Mouse (Mus musculus) stomach, embryonic 14.5 days (tissue): ENCODE measurements around the gene H2afx. TPM values are rescaled to one million over a fixed set of nuclear protein-coding genes. Genes with fewer than 3 reads are reported as not detected.
"Not testable (repeated sequence)": the region's sequence is repeated elsewhere in the genome, so short reads cannot be mapped to it uniquely, and the experiment has no call there.

Experiments
- ATAC-seq: fragments of 200-750 bp; cut with Nextera tagmentation; 2 replicates; pipeline ENCODE4 v1.8.0; 2017; ENCODE audit warnings: low read depth, moderate TSS enrichment; ENCODE audit not compliant: insufficient number of reproducible peaks, insufficient read depth, low FRiP score
- H3K27ac ChIP-seq: fragments of 300-500 bp; sonication (generic); 2 replicates; pipeline ENCODE4 v1.5.1; 2014; ENCODE audit warnings: mild to moderate bottlenecking, low read length, moderate library complexity, mixed read lengths
- H3K27me3 ChIP-seq: fragments of 300-500 bp; sonication (generic); 2 replicates; pipeline ENCODE4 v1.6.1; 2014; ENCODE audit warnings: low read length, control low read depth, mixed read lengths; ENCODE audit not compliant: control insufficient read depth, insufficient read depth
- H3K36me3 ChIP-seq: fragments of 300-500 bp; sonication (generic); 2 replicates; pipeline ENCODE4 v1.6.1; 2014; ENCODE audit warnings: mild to moderate bottlenecking, control low read depth, low read length, moderate library complexity, mixed read lengths; ENCODE audit not compliant: control insufficient read depth, insufficient read depth
- H3K4me1 ChIP-seq: fragments of 300-500 bp; sonication (generic); 2 replicates; pipeline ENCODE4 v1.6.1; 2014; ENCODE audit warnings: low read length, control low read depth, mixed read lengths; ENCODE audit not compliant: control insufficient read depth, insufficient read depth
- H3K4me2 ChIP-seq: fragments of 300-500 bp; sonication (generic); replicated peaks from 2 replicates; pipeline ENCODE4 v1.6.1; 2014; ENCODE audit warnings: low read depth, low read length, control low read depth
- H3K4me3 ChIP-seq: fragments of 300-500 bp; sonication (generic); 2 replicates; pipeline ENCODE4 v1.5.1; 2014; ENCODE audit warnings: low read depth, low read length, control low read depth
- H3K9ac ChIP-seq: fragments of 300-500 bp; sonication (generic); replicated peaks from 2 replicates; pipeline ENCODE4 v1.6.1; 2014; ENCODE audit warnings: low read depth, mild to moderate bottlenecking, control low read depth, low read length, moderate library complexity, mixed read lengths
- H3K9me3 ChIP-seq: fragments of 300-500 bp; sonication (generic); 2 replicates; pipeline ENCODE4 v1.6.1; 2016; ENCODE audit warnings: low read depth, low read length, control low read depth; ENCODE audit not compliant: control insufficient read depth
- WGBS: fragments of 180-500 bp; shearing (Covaris S2); extraction: QIAGEN DNeasy Blood & Tissue Kit; methylation state at CpG from one replicate; pipeline ENCODE4 v1.1.7; 2014; 5-methylcytosine and 5-hydroxymethylcytosine counted together
- polyA plus RNA-seq: library from polyadenylated mRNA; unstranded; fragments of >200 nt; fragmentation: Nextera tagmentation; extraction: Ambion mirVana; gene quantifications from 2 replicates; pipeline ENCODE4 v1.2.1, GENCODE M21; 2014

Gene H2afx
- polyA plus RNA-seq, 1 experiment from 2014 or later, result 335 TPM

DNA sequence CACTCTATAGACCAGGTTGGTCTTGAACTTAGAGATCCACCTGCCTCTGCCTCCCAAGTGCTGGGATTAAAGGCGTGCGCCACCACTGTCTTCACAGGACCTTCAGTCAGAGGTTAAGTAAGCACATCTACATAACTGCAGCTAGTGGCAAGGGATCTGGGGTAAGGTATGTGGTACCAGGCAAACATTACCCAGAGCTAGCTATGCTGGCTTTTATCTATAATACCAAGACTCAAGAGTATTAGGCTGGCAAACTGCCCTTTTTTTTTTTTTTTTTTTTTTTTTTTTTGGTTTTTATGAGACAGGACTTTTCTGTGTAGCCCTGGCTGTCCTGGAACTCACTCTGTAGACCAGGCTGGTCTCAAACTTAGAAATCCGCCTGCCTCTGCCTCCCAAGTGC lies 34.5 kb upstream of the H2afx start:
- peaks cover 64% of the 10 kb centered on the region for H3K36me3 ChIP-seq
- not testable (repeated sequence) for H3K4me1 ChIP-seq, H3K4me3 ChIP-seq, H3K27ac ChIP-seq, H3K27me3 ChIP-seq, H3K9me3 ChIP-seq, H3K4me2 ChIP-seq, H3K9ac ChIP-seq, ATAC-seq
- WGBS, result 94% methylated on average over 3 of the region's 3 CpGs

DNA sequence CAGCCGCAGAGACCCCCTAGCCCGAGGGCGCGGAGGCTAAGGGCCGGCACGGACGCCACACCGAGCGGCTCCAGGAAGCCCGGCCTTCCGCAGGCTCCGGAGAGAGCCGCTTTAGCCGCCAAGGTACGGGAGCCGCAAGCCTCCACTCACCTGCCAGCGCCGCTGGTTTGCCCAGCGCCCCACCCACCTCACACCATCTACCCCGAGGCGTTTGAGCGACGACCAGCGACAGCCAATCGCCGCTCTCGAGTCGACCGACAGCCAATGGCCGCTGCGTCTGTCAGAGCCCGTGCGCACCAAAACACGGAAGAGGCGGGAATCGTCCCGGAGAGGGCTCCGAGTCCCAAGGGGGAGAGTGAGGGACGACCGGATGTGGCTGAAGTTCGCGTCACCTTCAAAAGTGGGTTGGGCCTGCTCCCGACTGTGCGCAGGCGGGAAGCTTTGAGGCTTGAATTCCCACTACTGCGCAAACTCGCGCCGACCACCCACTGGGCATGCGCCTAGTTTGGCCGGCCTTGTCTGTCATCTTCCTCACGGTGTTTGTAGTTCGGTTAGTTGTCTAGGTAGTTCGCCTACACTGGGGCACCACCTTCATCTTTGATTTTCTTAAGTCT lies 28.9 kb upstream of the H2afx start, which contains the start of gene Hinfp:
Gene Hinfp (minus strand): TSS at position 206 of the 614 bp plus-strand sequence.
- under 1% methylated on average over 54 of the region's 54 CpGs for WGBS
- H3K4me3 ChIP-seq, result peak within 1 kb of the TSS; percentile 87

GRCm38 (mm10) chr9:44306532-44306931 lies 28.0 kb upstream of the H2afx start:
- Histone ChIP-seq H3K27me3 (no peaks in the 10 kb centered on the region), H3K9ac (no peak overlapping the region), H3K27ac (no peak overlapping the region), H3K9me3 (no peaks in the 10 kb centered on the region), H3K4me1 (peaks cover 12% of the 10 kb centered on the region), H3K36me3 (peaks cover 8% of the 10 kb centered on the region), H3K4me3 (no peak overlapping the region), H3K4me2 (no peak overlapping the region)
- WGBS, result 87% methylated on average over 6 of the region's 6 CpGs
- no peak for ATAC-seq

More for the DNA sequence above, 28.9 kb upstream of the H2afx start, which contains the start of gene Hinfp:
- H3K9me3 ChIP-seq, result no peaks in the 10 kb centered on the region
- H3K4me1 ChIP-seq, result peaks cover 6% of the 10 kb centered on the region
- H3K4me2 ChIP-seq, result peak within 1 kb of the TSS; percentile 72
- ATAC-seq, result peak; percentile 99
- H3K27me3 ChIP-seq, result no peaks in the 10 kb centered on the region
- peaks cover 15% of the 10 kb centered on the region for H3K36me3 ChIP-seq
- peak within 1 kb of the TSS; percentile 93 for H3K9ac ChIP-seq
- peak within 1 kb of the TSS; percentile 59; the same call in 1 of the 2 replicates for H3K27ac ChIP-seq

DNA sequence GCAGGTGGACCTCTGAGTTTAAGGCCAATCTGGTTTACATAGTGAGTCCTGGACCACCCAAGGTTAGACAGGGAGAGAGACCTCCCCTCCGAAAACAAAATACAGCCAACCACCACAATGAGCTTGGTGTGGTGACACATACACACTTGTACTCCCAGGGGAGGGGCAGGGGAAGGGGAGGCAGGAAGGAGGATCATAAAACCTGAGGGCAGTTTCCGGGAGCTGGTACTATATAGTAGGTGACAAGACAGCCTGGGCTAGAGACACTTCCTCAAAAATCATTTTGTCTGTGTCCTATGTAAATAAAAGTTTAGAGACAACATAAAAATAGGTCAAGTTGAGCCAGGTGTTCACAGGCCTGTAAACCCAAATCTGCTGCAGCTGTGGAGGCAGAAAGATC lies 27.2 kb upstream of the H2afx start:
- no peak overlapping the region for H3K27ac ChIP-seq
- no peak overlapping the region for H3K4me3 ChIP-seq
- 81% methylated on average over 2 of the region's 2 CpGs for WGBS
- no peak overlapping the region for H3K9ac ChIP-seq
- H3K4me1 ChIP-seq, result peaks cover 16% of the 10 kb centered on the region
- no peaks in the 10 kb centered on the region for H3K9me3 ChIP-seq
- ATAC-seq, result no peak
- no peak overlapping the region for H3K4me2 ChIP-seq
- peaks cover 2% of the 10 kb centered on the region for H3K36me3 ChIP-seq
- H3K27me3 ChIP-seq, result no peaks in the 10 kb centered on the region

GRCm38 (mm10) chr9:44309756-44310155 lies 24.7 kb upstream of the H2afx start:
- Histone ChIP-seq H3K9ac (no peak overlapping the region), H3K36me3 (peaks cover 4% of the 10 kb centered on the region; the same call in 1 of the 2 replicates), H3K4me3 (no peak overlapping the region), H3K4me2 (no peak overlapping the region), H3K27me3 (no peaks in the 10 kb centered on the region), H3K4me1 (peaks cover 11% of the 10 kb centered on the region), H3K27ac (no peak overlapping the region), H3K9me3 (no peaks in the 10 kb centered on the region)
- WGBS, result 60% methylated on average over 3 of the region's 3 CpGs
- no peak for ATAC-seq

DNA sequence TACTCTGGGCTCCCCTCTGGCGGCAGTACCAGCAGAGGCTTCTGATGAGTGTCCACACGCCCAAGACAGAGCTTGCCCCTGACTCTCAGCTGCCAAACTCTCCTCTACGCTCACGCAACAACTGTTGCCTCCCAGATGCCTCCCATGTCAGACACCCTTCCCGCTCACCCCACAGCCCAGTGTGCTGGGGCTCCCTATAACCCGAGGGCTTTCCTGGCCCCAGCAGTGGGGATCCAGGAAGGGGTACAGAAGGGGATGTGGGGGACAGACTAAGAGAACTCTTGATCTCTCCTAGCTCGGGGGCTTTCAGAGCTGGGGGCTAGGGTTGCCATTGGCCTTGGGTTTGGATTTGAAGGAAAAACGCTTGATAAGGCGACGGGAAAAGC lies 23.8 kb upstream of the H2afx start:
- WGBS, result 35% methylated on average over 10 of the region's 10 CpGs
- Histone ChIP-seq H3K4me3 (peak overlapping the region; percentile 14; the same call in 1 of the 2 replicates), H3K27ac (peak overlapping the region; percentile 59; the same call in 1 of the 2 replicates), H3K9me3 (no peaks in the 10 kb centered on the region), H3K4me2 (peak overlapping the region; percentile 40), H3K9ac (no peak overlapping the region), H3K27me3 (no peaks in the 10 kb centered on the region), H3K4me1 (peaks cover 10% of the 10 kb centered on the region), H3K36me3 (peaks cover 11% of the 10 kb centered on the region)
- no peak for ATAC-seq

- Histone ChIP-seq H3K36me3 (peaks cover 13% of the 10 kb centered on the region), H3K4me2 (peak overlapping the region; percentile 40), H3K9me3 (no peaks in the 10 kb centered on the region), H3K4me3 (peak overlapping the region; percentile 14; the same call in 1 of the 2 replicates), H3K9ac (no peak overlapping the region), H3K27ac (peak overlapping the region; percentile 59; the same call in 1 of the 2 replicates), H3K27me3 (no peaks in the 10 kb centered on the region), H3K4me1 (peaks cover 10% of the 10 kb centered on the region)
- peak; percentile 78; the same call in 1 of the 2 replicates for ATAC-seq
- WGBS, result 12% methylated on average over 27 of the region's 27 CpGs
Observed at GRCm38 (mm10) chr9:44311136-44312134, 23.1 kb upstream of the H2afx start.

DNA sequence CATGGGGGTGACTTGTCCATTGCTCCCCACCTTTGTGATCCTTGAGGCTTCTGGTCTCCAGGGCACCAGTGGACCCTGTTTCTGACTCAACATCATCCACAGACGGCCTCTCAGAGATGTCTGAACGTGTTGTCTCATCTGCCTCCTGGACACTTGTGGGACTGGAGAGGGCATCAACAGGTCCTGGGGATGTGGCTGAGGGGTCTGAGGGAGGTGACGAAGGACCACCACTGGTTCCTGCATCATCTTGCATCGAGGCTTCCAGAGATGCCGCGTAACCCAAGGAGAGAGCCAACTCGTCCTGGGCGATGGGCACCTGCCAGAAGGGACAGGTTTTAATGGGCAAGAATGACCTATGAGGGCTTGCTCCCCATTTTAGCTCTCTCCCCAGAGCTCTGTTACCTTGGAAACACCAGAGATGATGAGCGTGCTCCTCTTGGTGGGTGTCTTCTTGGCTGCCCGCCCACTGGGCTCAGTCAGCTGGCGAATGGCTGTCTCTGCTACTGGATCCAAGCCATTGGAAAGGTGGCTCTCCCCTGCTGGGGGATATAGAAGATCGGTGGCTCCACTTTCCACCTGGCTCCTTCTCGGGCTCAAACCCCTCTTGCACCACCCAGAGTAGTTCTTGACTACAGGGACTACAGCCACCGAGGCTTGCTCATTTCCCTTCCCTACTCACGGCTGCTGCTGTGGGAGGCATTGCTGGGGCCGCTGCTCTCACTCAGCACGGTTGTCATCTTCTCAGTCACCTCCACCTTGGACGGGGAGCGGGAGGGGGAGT lies 20.8 kb upstream of the H2afx start:
- Histone ChIP-seq H3K27me3 (no peaks in the 10 kb centered on the region), H3K4me1 (peaks cover 15% of the 10 kb centered on the region), H3K9me3 (no peaks in the 10 kb centered on the region), H3K36me3 (peaks cover 13% of the 10 kb centered on the region), H3K9ac (no peak overlapping the region), H3K4me2 (no peak overlapping the region), H3K4me3 (no peak overlapping the region), H3K27ac (no peak overlapping the region)
- ATAC-seq, result no peak
- WGBS, result 80% methylated on average over 19 of the region's 19 CpGs
